ENCODE assay signal across 8 mouse cellular contexts in the genomic region with DNA sequence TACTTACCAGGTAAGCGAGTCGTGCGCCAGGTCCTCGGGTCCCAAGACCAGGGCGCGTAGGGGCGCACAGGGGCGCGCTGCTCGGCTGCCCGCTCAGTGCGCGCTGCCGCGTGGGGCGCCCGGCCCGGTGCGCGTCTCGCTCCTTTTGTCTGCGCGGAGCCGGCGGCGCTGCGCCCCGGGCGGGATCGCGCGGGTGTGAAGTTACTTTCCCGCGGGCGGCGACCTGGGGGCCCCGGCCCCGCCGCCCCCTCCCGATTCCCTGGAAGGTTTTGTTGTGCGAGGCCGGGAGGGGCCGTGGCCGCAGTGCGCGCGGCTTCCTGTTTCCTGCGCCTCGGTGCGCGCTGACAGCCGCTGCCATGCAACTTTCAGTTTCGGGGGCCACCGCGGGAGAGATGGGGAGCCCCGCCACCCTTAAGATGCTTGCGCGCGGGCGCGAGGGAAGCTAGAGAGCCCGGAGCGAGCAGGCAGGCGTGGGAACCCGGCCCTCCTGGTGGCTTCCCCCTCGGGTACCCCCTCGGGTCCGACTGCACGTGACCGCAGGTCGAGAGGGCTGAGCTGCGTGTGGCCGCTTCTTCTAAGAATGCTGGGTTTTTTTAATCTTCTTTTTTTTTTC.
DNase-seq lines count a peak whose midpoint lies in the region; ATAC-seq and TF ChIP-seq lines count a peak whose summit lies in the region.

No protein-coding gene starts in this region.

- no peak for ATAC-seq in intestine, postnatal 0 days
- ATAC-seq in neural tube, embryonic 12.5 days (ENCODE audit: low FRiP score, low read depth), result no peak

- peak overlapping the region; percentile 70 for H3K4me3 ChIP-seq in heart, adult 2 months
- peak overlapping the region; percentile 74 for H3K4me3 ChIP-seq in intestine, postnatal 0 days (ENCODE audit: low read depth, low read length)
- peak overlapping the region; percentile 98 for H3K4me3 ChIP-seq in neural tube, embryonic 12.5 days

- H3K36me3 ChIP-seq in heart, adult 2 months (ENCODE audit: control insufficient read depth, insufficient read depth, low read length), result no peaks in the 10 kb centered on the region
- H3K36me3 ChIP-seq in intestine, postnatal 0 days (ENCODE audit: control insufficient read depth, insufficient read depth), result no peaks in the 10 kb centered on the region
- no peaks in the 10 kb centered on the region for H3K36me3 ChIP-seq in neural tube, embryonic 12.5 days

- H3K79me2 ChIP-seq in heart, adult 2 months (replicated peaks; ENCODE audit: control insufficient read depth, insufficient read depth, low read length), result 0 out of 2 replicates have a peak, but pooled peaks cover 1% of the 10 kb centered on the region

- H3K27ac ChIP-seq in heart, adult 2 months, result peak overlapping the region; percentile 86
- peak overlapping the region; percentile 95 for H3K27ac ChIP-seq in intestine, postnatal 0 days (ENCODE audit: low read depth, low read length)
- peak overlapping the region; percentile 100 for H3K27ac ChIP-seq in neural tube, embryonic 12.5 days

- WGBS in heart, adult 2 months, result under 1% methylated on average over 73 of the region's 73 CpGs
- WGBS in intestine, postnatal 0 days, result under 1% methylated on average over 72 of the region's 73 CpGs
- WGBS in neural tube, embryonic 12.5 days, result under 1% methylated on average over 73 of the region's 73 CpGs

- TF ChIP-seq CTCF in heart, adult 2 months (IDR thresholded peaks at IDR 0.05), result peak; percentile 24
- TF ChIP-seq CTCF in intestine, postnatal 0 days (IDR thresholded peaks at IDR 0.05; ENCODE audit: low read depth), result no peak; the same call in 1 of the 2 replicates

- H3K4me2 ChIP-seq in intestine, postnatal 0 days (replicated peaks; ENCODE audit: low read depth), result peak overlapping the region; percentile 91
- H3K4me2 ChIP-seq in neural tube, embryonic 12.5 days (replicated peaks), result peak overlapping the region; percentile 98

- H3K9me3 ChIP-seq in intestine, postnatal 0 days (ENCODE audit: control insufficient read depth), result no peaks in the 10 kb centered on the region
- no peaks in the 10 kb centered on the region for H3K9me3 ChIP-seq in neural tube, embryonic 12.5 days

- TF ChIP-seq EP300 in heart, adult 2 months (IDR thresholded peaks at IDR 0.05; ENCODE audit: insufficient read depth, low read depth, low read length), result no peak

- H3K27me3 ChIP-seq in heart, adult 2 months (ENCODE audit: control insufficient read depth, insufficient read depth, low read length), result no peaks in the 10 kb centered on the region
- no peaks in the 10 kb centered on the region for H3K27me3 ChIP-seq in intestine, postnatal 0 days (replicated peaks; ENCODE audit: control insufficient read depth, insufficient read depth, low read length)
- no peaks in the 10 kb centered on the region for H3K27me3 ChIP-seq in neural tube, embryonic 12.5 days (replicated peaks)

- peaks cover 27% of the 10 kb centered on the region for H3K4me1 ChIP-seq in heart, adult 2 months (ENCODE audit: control insufficient read depth, insufficient read depth, low read length)
- peaks cover 23% of the 10 kb centered on the region for H3K4me1 ChIP-seq in intestine, postnatal 0 days (replicated peaks; ENCODE audit: control insufficient read depth, insufficient read depth, low read length)
- H3K4me1 ChIP-seq in neural tube, embryonic 12.5 days, result peaks cover 71% of the 10 kb centered on the region

- H3K9ac ChIP-seq in heart, adult 2 months (ENCODE audit: low read depth, low read length), result peak overlapping the region; percentile 88
- H3K9ac ChIP-seq in intestine, postnatal 0 days (ENCODE audit: low read depth, low read length), result peak overlapping the region; percentile 85
- H3K9ac ChIP-seq in neural tube, embryonic 12.5 days, result peak overlapping the region; percentile 98

- peak; percentile 55 for DNase-seq in layer of hippocampus, adult 11-12 months (ENCODE audit: low spot score)
- no peak for DNase-seq in layer of hippocampus, adult 9-10 months (ENCODE audit: low spot score)
- peak; percentile 46 to 78 for DNase-seq in cerebellum, adult 18-20 months
- DNase-seq in heart, adult 2 months, result peak; percentile 85 to 89
- DNase-seq in lung, adult 18-20 months, result peak; percentile 76 to 79
- peak; percentile 87 to 88 for DNase-seq in thymus, postnatal 10 days (ENCODE audit: low spot score in 2 of 2)

- TF ChIP-seq POLR2A in heart, adult 2 months (IDR thresholded peaks at IDR 0.05; ENCODE audit: insufficient read depth, low read depth, low read length), result peak; percentile 26; the same call in 1 of the 2 replicates

- intact Hi-C loops in heart, adult 2 months (cut with DNase I), result loop anchor here (2.0 to 5.0 kb wide), 3 partner anchors 14 to 302 kb away; no protein-coding TSS in a partner anchor
